Mouse (Mus musculus): Measurements from ENCODE around the gene Srsf3.

GRCm38 (mm10) chr17:29057361-29057890 lies 25.0 kb downstream of the Srsf3 start:
- no peak for TF ChIP-seq CTCF (IDR thresholded peaks at IDR 0.05; ENCODE audit: low read depth)
- no peak for TF ChIP-seq EP300 (IDR thresholded peaks at IDR 0.05; ENCODE audit: low read depth)
